Mouse (Mus musculus) heart, postnatal 25 days (tissue): Measurements from ENCODE around the gene Olfr960. TPM values are rescaled to one million over a fixed set of nuclear protein-coding genes. Genes with fewer than 3 reads are reported as not detected.

ENCODE experiments used
- DNase-seq: peaks from one replicate; pipeline ENCODE4 v3.0.0; 2022; ENCODE audit warnings: low spot score
- intact Hi-C: fragments of 180-260 bp; cut with DNase I; formaldehyde crosslinking; loops from one replicate; pipeline ENCODE4 v1.15.1; 2025
- total RNA-seq, 2 experiments: library from RNA; stranded (reverse); gene quantifications; 2 replicates each; pipeline ENCODE4 v1.2.3; 2021

Olfr960 gene
- total RNA-seq = not detected

DNA sequence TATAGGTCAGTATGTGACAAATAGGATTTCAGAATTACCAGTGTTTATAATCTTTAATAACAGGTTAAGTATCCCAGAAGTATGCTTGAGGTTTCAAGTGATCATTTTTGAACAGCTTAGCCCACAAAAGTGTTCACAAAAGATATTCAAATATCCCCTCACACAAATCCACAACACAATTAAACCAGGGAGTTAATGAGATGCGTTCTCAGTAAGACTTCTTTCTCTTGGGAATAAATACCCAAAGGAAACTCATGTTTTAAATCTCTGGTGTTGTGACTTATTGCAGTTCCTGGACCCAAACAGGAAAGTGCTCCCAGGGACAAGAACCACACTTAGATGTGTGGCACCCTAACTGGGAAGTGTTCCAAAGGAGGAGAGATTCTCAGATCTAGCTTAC is at the start of gene Olfr960:
TSS of gene Olfr960 (plus strand) at position 301 of the 400 bp plus-strand sequence.
- no peak for DNase-seq
- intact Hi-C loops = no loop called here

DNA sequence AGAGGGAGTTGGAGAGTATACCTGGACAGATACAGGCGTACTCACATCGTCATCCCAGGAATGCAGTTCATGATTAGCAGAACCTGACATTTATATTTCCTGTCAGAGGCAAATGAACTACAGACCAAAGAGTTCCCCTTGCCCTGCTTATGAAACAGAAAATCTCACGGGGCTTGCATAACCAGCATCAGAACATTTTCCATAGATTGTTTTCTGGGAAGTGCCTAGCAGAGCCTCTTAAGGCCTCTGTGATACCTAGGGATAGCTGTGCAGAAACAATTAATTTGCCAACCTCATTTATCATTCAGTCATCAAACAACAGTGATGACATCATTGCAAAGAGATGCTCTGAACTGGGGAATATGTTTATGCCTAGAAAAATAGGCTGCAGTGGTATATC is 45.7 kb upstream of the Olfr960 start, which contains the start of gene Olfr959:
TSS of gene Olfr959 (minus strand) at position 101 of the 400 bp plus-strand sequence.
- DNase-seq = no peak
- intact Hi-C loops = no loop called here

DNA sequence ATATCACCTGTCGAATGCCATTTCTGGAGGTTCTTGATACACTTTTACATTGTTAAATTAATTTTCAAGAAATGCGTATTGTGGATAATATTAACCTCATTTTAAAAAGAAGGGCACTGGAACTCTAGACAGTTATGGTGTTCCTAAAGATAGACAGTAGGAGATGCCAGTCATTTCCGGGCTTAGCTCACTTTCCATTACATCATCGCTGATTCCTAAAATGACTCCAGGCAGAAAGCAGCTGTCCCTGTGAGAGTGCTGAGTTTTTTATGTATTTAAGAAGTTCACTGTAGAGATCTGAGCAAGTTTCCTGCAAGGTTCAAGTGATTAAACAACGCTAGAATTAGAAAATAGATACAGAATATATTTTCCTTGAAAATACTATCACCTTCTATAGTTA is 44.1 kb upstream of the Olfr960 start:
- intact Hi-C loops = no loop called here

DNA sequence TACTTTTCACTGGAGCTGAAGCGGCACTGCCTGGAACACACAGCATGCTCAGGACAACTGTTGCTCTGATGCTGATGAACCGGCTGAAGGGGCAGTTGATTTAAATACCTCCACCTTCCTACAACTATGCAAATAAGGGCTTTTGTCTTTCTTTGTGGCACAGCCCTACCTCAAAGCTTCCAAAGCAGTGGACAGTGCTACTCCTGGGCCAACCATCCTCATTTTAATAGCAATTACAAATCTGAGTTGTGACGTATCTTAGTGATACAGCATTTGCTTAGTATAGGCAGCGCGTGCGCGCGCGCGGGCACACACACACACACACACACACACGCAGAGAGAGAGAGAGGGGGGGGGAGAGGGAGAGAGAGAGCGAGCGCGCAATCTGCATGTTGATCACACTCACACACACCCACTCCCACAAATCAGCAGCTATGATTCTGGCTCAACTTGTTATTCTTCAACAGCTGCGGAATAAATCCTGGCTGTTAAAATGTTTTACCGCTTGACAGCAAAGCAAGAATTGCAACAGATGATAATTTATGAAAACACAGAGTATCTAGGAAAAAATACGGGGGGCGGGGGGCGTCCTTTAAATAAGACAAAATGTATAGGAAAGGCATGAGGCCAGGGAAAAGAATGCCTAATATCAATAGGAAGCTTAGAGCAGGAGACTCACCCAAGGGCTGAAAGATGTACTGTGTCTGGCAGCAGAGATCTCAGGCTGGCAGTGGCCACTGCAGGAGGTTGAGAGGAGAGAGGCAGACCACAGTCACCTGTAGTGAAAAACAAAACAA is 18.4 kb upstream of the Olfr960 start:
- no peak for DNase-seq
- intact Hi-C loops = no loop called here

More for the DNA sequence above, 44.1 kb upstream of the Olfr960 start:
- no peak for DNase-seq

DNA sequence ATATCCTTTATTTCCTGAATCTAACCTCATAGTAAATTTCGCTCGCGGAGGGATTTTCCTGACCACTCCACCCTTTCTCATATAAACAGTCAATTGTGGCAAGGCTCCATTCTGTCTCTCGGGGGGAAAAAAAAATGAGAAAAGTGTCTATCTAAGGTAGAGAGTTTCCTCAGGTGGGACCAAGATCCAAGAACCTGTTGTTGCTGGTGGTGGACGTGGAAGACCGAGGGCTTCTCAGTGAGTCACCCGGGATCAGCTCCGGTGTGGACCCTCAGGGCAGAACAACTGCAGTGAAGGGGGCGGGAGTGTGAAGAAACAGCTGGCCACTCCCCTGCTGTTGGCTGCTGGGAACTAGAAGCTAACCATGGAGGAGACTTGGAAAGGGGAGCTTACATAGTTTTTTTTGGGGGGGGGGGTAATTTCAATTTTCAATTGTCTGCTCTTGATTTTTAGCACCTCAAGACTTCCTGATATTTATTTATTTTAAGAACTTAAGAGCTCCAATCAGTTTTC is 17.8 kb upstream of the Olfr960 start:
- intact Hi-C loops = no loop called here
- DNase-seq = no peak

DNA sequence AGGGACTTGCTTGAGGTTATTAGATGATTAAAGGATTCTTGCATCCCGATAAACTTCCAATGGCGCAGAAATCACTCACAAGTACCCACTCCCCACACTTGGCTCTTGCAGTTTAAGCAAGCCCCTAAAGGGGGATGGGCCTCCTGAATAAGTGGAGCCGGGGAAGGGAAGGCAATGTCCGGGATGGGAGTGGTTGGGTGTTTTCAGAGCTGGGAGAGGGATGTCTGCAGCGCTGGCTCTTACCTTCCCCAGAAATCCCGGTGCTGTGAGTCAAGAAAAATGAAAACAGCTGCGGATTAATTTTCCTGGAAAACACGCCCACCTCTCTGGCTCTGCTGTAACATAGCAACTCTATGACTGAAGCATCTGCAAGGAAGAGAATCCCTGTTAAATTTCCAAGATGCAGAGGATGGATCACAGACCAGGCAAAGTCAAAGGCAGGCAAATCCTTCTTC is 17.1 kb upstream of the Olfr960 start, which contains the start of gene AW551984:
TSS of gene AW551984 (minus strand) at position 405 of the 455 bp plus-strand sequence.
- no peak for DNase-seq
- intact Hi-C loops = no loop called here

DNA sequence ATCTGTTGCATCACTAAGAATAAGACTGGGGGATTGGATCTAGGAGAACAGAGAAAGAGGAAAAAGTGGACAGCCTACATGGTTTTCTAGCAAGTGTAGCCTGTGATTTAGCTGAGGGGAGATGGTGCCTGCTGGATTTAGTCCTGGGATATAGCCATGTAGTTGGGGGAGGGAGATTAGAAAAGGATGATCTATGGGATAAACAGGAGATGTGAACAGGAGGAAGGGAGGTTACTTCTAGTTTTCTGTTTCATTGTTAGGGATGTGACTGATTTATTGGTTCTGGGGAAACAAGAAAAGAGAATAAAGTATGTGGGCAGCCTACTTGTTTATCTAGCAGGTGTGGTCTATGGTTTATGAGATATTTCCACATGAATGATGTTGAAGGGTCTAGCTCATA is 12.7 kb upstream of the Olfr960 start:
- no peak for DNase-seq
- intact Hi-C loops = no loop called here

DNA sequence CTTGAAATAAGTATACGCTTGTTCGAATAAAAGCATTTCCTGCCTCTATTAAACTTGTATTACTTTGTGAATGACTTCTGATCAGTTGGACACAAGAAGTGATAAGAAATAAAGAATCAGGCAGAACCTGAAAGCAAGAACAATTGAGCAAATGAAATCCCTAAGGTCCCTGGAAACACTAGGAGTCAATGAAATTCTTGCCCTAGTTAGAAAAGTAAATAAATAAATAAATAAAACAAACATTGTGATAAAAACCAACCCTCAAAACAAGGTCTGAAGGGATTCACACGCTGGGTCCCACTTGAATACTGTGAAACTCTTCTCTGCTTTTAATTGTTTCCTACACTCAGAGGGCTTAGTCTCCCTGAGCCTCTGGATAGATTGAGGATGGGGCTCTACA is 10.8 kb upstream of the Olfr960 start, which contains the start of gene Olfr148:
TSS of gene Olfr148 (plus strand) at position 301 of the 400 bp plus-strand sequence.
- intact Hi-C loops = no loop called here
- no peak for DNase-seq

DNA sequence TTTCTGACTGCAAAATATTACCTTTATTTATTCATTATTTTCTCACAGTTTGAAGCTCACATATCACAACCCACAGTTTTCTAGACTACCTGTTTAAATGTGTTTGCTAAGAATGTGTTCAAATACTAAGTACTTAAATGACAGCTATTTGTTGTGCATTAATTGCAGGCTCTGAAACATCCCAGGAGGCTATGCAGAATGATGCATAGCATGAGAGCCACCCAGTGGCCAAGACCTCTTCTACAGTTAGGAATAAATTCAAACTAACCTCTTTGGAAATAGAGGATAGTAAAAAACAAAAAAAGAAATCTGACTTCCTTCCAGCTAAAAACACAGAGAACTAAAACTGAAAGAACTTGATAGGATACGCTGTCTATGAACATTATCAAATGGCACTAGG is 9.2 kb upstream of the Olfr960 start:
- intact Hi-C loops = loop anchor here (1.0 kb wide), 1 partner anchor 103 kb away; no protein-coding TSS in a partner anchor
- DNase-seq = no peak

DNA sequence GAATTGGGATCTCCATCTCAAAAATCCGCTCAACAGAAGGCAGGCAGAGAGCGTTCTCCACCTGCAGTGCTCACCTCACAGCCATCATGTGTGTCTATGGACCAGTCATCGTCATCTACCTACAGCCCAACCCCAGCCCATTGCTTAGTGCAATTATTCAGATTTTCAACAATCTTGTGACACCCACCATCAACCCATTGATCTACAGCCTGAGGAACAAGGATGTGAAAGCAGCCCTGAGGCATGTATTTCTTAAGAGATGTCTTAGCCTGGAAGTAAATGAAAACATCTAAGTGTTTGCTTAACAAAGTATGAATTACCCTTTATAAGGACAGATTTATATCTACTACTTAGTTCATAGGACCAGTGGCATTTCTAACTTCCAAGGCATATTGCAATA is 2.6 kb downstream of the Olfr960 start:
- intact Hi-C loops = no loop called here
- no peak for DNase-seq

DNA sequence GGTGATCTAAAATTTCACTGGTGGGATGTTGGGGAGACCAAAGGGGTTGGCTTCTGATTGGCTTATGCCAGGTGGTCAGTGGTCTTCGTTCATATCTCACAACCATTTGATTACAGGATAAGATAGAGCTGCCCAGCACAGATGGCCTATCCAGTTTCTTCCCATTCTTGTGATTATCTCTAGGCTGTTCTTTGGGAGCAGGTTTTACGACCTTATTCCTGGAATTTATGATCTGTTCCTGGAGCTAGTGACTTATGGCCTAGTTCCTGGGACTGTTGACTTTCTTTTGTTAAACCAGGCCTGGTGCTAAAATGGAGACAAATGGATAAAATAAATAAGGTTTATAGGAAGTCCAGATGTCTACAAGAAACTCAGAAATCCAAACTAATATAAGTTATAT is 3.5 kb downstream of the Olfr960 start:
- intact Hi-C loops = no loop called here

DNA sequence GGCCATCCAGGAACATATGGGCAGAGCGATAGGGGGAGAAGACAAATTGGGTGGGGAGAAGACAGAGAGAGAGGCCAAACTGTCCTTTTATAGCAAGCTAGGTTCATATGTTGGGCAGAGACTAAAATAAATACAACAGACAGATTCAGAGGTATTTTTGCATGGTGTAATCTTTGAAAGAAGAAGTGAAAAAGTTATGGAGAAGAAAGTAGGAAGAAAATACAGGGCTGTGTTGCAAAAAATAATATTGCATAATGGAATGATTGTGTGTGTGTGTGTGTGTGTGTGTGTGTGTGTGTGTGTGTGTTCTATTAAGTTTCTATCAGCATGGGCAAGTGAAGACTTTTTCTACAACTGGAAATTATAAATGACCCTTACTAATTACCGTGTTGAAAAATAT is 7.9 kb downstream of the Olfr960 start:
- intact Hi-C loops = no loop called here

More for the DNA sequence above, 3.5 kb downstream of the Olfr960 start:
- DNase-seq = no peak

DNA sequence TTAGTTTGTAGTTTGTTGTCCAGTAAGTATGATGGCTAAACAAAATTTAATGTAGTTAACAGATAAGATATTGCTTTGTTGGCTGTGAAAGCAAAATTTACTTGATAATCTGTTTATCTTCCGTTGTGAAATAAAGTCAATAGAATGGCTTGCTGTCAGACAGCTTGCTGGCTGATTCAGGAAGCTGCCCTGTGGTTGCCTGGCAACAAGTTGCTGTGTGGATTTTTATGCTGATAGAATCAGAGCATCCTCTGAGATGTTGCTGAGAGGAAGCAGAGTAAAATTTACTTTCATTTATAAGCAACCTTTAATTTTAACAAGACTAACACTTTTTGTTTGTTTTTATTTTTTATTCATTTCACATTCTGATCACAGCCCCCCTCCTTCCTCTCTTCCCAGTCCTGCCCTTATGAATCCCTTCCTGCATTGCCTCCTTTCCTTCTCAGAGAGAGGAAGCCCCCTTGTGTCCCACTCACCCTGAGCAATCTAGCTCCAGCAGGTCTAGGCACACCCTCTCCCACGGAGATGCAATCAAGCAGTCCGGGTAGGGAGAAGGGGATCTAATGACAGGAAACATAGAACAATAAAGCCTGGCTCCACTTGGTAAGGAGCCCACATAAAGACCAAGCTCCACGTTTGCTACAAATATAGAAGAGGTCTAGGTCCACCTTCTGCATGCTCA is 12.9 kb downstream of the Olfr960 start:
- intact Hi-C loops = no loop called here
- DNase-seq = no peak

More for the DNA sequence above, 7.9 kb downstream of the Olfr960 start:
- no peak for DNase-seq

DNA sequence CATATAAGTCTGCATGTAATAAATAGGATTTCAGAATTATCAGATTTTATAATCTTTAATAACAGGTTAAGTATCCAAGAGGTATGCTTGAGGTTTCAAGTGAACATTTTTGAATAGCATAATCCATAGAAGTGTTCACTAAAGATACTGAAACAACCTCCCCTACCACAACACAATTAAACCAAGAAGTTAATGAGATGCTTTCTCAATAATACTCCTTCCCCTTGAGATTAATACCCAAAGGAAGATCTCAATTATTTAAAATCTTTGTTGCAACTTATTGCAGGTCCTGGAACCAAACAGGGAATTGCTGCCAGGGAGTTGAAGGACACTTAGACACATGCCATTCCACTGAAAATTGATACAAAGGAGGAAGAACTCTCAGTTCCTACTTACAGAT is 23.6 kb downstream of the Olfr960 start, which contains the start of gene Olfr961:
TSS of gene Olfr961 (plus strand) at position 301 of the 400 bp plus-strand sequence.
- no peak for DNase-seq
- intact Hi-C loops = no loop called here

DNA sequence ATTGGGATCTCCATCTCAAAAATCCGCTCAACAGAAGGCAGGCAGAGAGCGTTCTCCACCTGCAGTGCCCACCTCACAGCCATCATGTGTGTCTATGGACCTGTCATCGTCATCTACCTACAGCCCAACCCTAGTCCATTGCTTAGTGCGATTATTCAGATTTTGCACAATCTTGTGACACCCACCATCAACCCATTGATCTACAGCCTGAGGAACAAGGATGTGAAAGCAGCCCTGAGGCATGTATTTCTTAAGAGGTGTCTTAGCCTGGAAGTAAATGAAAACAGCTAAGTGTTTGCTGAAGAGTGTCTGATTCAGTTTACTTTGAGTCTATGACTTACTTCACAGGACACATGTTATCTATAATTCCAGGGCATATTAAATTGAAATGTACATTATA is 26.2 kb downstream of the Olfr960 start:
- no peak for DNase-seq
- intact Hi-C loops = no loop called here

DNA sequence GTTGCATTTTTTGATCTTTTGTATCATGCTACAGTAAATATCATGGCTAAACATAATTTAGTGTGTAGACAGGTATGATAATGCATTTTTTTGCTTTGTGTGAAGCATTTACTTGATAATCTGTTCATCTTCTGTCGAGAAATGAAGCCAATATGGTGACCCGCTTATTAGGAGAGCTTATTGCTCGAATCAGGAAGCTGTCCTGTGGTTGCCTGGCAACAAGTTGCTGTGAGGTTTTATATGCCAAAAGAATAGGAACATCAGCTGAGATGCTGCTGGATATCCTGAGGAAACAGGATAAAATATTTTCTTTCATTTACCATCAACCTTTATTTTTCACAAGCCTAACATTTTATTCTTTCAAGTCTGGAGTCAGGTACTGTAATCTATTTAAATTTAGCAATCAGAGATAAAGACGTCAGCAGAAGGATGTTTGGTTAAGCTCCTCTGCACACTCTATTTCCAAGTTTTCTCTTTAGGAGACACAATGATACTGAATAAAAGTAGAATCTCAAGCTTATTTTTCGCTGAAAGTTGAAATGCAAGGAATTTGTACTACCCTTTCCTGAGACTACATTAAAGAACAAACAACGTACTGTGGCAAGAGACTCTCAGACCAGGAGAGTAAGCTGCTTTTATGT is 33.7 kb downstream of the Olfr960 start:
- intact Hi-C loops = no loop called here
- no peak for DNase-seq

DNA sequence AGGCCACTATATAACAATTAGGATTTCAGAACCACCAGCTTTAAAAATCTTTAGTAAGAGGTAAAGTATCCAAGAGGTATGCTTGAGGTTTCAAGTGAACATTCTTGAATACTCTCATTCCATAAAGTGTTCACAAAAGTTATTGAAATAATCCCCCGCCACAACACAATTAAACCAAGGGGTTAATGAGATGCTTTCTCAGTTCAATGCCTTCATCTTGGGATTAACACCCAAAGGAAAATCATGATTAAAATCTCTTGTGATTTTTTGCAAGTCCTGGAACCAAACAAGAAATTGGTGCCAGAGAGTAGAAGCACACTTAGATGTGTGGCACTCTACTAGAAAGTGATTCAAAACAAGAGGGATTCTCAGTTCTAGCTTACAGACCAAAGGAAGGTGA is 45.7 kb downstream of the Olfr960 start, which contains the start of gene Olfr963:
TSS of gene Olfr963 (plus strand) at position 301 of the 400 bp plus-strand sequence.
- DNase-seq = no peak
- intact Hi-C loops = no loop called here

DNA sequence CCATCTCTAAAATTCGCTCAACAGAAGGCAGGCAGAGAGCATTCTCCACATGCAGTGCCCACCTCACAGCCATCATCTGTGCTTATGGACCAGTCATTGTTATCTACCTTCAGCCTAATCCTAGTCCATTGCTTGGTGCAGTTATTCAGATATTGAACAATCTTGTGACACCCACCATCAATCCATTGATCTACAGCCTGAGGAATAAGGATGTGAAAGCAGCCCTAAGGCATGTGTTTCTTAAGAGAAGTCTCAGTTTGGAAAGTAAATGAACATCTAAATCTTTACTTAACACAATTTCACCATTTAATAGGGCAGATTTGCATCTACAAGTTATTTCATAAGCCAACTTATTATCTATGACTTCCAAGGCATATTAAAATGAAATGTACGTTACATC is 48.5 kb downstream of the Olfr960 start:
- no peak for DNase-seq
- intact Hi-C loops = no loop called here
